Mouse (Mus musculus) left cerebral cortex, adult 2 months (tissue): Measurements from ENCODE around the gene Espn. TPM values are rescaled to one million over a fixed set of nuclear protein-coding genes. Genes with fewer than 3 reads are reported as not detected.

Experiments
- DNase-seq, 2 experiments: peaks; one replicate each; pipeline ENCODE4 v3.0.0; 2021 to 2022; ENCODE audit warnings: low spot score in 2 of 2, mixed read lengths in 1 of 2; ENCODE audit errors: extremely low spot score in 1 of 2
- H3K27ac ChIP-seq: fragments of 200-600 bp; 2 replicates; pipeline ENCODE4 v1.8.1; 2022
- H3K4me3 ChIP-seq: fragments of 200-600 bp; 2 replicates; pipeline ENCODE4 v1.8.1; 2022
- CTCF ChIP-seq: fragments of 200-600 bp; IDR thresholded peaks from 2 replicates; pipeline ENCODE4 v1.8.1; 2022; ENCODE audit warnings: antibody characterized with exemption, mild to moderate bottlenecking, moderate library complexity
- intact Hi-C: fragments of 180-260 bp; cut with DNase I; formaldehyde crosslinking; loops from one replicate; pipeline ENCODE4 v1.15.1; 2025
- total RNA-seq, 2 experiments: library from RNA; stranded (reverse); gene quantifications; 2 replicates each; pipeline ENCODE4 v1.2.3; 2021

The Espn gene
- total RNA-seq, 2 experiments from 2014 or later: 2.1 to 2.6 TPM

DNA sequence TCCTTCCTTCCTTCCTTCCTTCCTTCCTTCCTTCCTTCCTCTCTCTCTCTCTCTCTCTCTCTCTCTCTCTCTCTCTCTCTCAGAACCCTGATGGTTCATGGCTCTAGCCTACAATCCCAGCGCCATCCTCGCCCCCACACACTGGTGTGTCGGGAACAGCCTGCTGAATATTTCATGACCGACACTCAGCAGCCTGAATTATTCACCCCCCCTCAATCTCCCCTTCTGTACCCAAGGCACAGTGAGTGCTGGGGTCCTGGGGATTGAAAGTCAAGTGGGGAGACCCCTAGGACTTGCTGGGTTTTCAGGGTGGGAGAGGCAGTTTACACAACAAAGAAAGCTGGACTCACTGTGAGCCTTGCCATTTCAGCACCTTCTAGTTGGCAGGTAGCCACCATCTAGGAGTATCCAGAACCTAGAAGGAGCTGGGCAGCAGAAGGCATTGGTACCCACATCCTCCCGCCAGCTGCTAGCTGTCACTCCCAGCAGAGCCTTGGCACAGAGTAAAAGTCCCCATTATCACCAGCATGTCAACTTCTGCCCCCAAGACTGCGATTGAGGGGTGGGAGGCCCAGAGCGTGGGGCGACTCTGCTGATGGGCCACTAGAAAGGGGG, 10.5 kb downstream of the Espn start:
- peak overlapping the region; percentile 44 for H3K27ac ChIP-seq
- H3K4me3 ChIP-seq: no peak overlapping the region
- DNase-seq: peak in 1 of 2 experiments; percentile 43
- intact Hi-C loops: no loop called here
- no peak for TF ChIP-seq CTCF

DNA sequence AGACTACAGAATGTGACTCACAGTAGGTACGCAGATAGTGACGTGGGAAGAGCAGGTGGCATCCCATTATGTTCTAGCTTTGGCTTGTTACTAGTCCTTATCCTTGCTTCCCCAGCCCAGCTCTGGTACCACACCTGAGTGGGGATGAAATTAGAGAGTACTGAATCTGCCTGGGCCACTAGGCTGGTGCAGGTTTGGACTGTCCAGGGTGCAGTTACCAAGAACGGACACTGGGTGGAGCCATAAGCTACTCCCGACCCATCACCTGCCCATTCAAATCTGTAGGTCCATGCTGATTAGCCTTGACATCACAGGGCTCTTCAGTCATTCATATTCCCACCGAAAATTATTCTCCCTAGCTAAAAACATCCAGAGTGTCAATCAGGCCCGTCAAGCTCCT, 11.7 kb downstream of the Espn start:
- peak; percentile 74 for TF ChIP-seq CTCF
- peak in 1 of 2 experiments; percentile 44 for DNase-seq
- intact Hi-C loops: no loop called here
- no peak overlapping the region for H3K4me3 ChIP-seq
- no peak overlapping the region; the same call in 1 of the 2 replicates for H3K27ac ChIP-seq

DNA sequence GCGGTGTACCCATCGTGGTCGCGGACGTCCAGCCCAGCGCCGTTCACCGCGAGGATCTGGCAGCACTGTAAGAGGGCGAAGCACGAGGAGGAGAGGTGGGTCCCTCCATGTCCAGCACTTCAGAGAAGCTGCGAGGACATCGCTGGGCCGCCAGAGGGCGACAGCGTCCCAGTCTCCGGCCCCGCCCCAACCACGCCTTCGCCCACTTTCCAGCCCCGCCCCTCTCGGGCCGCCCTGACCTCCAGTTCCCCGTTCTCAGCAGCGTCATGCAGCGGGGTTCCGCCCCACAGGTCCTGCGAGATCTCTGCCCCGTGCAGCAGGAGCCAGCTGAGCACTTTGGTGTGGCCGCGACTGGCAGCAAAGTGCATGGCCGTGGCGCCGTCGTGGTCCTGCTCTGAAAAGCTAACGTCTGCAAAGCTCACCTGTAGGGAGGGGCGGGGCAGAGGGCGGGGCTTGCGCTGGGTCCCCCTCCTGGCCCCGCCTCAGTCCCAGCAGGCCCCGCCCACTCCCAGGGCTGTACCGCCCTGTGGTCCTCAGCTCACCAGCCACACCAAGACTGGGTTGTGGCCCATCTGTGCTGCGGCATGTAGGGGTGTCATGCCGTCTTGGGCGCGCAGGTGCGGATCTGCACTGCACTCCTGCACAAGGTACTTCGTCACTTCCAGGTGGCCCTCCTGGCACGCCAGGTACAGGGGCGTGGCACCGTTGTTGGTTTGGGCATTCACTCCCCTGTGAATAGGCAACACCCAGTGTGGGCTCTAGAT, 13.5 kb downstream of the Espn start:
- H3K27ac ChIP-seq: no peak overlapping the region
- peak; percentile 93 for TF ChIP-seq CTCF
- intact Hi-C loops: no loop called here
- peak; percentile 78 to 81 for DNase-seq
- peak overlapping the region; percentile 36 for H3K4me3 ChIP-seq

DNA sequence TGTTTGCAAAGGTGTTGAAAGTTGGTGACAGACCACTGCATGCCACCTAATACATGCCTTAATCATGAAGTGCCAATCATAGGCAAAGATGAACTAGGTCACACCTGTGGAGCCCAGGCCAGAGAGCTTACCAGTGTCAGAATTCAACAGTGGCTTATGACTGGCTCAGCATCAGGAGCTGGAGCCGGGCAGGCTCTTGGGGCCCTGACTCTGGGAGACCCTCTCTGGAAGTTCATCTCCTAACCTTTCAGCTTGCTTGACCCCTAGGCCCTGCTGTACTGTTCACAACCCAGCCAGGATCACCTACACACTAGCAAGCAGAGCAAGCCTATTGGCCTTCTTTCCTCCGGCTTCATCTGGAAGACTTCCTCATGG, 15.3 kb downstream of the Espn start:
- no peak for DNase-seq
- Histone ChIP-seq H3K27ac (no peak overlapping the region), H3K4me3 (no peak overlapping the region)
- intact Hi-C loops: no loop called here
- no peak for TF ChIP-seq CTCF

DNA sequence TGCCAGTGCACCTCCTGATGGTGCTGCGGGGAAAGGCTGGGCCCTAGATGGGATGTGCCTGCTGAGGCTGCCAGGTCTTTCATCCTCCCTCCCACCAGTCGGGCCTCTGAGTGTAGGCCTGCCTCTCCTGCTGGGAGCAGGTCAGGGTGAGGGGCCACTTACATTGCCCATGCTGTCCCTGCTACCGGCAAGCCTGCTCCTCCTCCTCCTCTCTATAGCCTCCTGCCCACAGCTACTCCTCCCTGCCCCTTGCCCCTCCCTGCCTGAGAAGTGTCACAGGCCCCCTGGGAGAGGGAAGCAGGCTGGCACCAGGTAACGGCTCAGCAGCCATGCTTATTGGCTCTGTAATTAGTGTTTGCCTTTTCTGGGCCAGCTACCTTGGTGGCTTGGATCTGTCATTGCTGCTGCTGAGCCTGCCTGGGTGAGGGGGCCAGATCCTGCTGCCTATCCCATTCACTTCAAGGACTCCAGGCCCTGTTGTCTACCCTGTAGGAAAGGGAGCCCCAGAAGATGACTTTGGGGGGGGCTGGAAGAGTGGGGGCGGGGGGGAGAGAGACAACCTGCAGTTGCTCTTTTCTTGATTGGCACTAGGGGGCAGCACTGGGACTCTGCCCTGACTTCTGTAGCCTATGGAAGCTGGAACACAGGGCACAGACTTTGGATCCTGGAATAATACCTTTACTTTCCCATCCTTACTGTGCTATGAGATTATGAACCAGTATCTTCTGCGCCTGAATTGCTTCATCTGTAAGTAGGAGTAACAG, 15.9 kb downstream of the Espn start:
- peak; percentile 74 for TF ChIP-seq CTCF
- Histone ChIP-seq H3K27ac (no peak overlapping the region), H3K4me3 (no peak overlapping the region)
- intact Hi-C loops: no loop called here
- DNase-seq: peak in 1 of 2 experiments; percentile 19

DNA sequence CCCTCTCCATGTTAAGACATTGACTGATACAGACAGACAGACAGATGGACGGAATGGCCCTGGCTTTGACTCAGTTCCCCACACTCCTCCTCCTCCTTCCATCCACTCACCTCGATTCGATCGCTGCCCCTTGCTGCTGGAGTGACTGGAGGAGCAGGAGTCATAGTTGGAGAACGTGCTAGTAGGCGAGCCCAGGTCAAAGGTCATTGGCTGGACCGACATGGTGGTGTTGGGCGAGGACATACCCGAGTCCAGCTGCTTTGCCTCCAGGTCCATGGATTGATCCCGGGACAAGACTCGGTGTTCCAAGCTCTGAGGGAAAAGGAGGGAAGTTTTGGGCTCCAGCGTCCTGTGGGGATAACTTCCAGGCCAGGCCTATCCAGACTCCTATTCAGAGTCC, 16.8 kb downstream of the Espn start:
- Histone ChIP-seq H3K27ac (no peak overlapping the region), H3K4me3 (no peak overlapping the region)
- DNase-seq: no peak
- no peak for TF ChIP-seq CTCF
- intact Hi-C loops: no loop called here

DNA sequence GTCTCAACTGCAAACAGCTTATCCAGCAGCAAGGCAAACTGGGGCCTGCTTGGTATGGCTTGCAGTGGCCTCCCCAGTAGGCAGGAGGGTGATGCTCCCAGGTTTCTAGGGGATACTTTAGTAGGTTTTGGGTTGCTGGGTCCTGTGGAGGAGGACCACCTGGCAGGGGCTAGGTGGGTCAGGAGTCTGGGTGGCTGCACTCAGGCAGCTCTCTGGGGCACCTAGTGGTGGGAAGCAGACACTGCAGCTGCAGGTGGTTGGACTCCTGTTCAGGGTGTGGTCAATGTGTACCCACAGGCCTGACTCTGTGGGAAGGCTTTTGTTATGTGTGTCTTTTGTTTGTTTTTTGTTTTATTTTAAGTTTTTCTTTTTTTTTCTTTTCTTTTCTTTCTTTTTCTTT, 17.7 kb downstream of the Espn start:
- intact Hi-C loops: no loop called here
- peak in 1 of 2 experiments; percentile 64 for DNase-seq
- TF ChIP-seq CTCF: peak; percentile 86
- H3K27ac ChIP-seq: no peak overlapping the region
- H3K4me3 ChIP-seq: no peak overlapping the region

DNA sequence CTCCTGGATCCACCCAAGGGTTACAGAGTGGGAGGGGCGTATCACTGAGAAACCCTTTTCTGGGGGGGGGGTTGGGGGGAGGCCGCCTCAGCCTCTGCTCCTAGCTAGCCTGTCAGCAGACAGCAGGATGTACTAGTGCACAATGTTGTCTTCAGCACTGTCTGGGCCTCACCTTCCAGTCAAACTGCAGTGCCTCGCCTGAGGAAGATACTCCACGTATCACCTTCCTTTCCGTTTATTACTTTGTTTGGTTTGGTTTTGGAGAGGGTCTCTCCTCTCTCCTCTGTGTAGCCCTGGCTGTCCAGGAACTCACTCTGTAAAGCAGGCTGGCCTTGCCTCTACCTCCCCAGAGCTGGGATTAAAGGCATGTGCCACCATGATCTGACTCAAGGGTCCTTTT, 19.0 kb downstream of the Espn start:
- no peak for DNase-seq
- intact Hi-C loops: no loop called here
- no peak overlapping the region for H3K27ac ChIP-seq
- no peak overlapping the region for H3K4me3 ChIP-seq
- no peak for TF ChIP-seq CTCF

DNA sequence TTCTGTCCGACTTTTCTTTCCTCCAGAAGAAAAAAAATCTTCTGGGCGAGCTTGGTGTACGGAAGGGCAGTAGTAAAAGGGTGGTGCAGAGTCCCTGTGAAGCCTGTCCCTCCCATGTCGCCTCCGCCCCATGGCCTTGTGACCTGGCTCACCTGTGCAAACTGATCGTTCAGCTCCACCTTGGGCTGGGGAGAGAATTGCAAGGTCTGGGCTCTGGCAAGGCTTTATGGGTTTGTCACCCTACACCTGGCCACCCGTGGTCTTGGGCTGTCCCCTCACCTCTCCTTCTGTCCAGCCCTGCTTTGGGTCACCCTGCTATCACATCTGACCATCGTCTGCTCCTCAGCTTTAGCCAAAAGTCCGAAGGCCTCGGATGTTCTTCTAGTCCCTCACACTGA, 19.4 kb downstream of the Espn start:
- H3K4me3 ChIP-seq: no peak overlapping the region
- H3K27ac ChIP-seq: no peak overlapping the region
- TF ChIP-seq CTCF: no peak
- intact Hi-C loops: no loop called here
- DNase-seq: no peak

DNA sequence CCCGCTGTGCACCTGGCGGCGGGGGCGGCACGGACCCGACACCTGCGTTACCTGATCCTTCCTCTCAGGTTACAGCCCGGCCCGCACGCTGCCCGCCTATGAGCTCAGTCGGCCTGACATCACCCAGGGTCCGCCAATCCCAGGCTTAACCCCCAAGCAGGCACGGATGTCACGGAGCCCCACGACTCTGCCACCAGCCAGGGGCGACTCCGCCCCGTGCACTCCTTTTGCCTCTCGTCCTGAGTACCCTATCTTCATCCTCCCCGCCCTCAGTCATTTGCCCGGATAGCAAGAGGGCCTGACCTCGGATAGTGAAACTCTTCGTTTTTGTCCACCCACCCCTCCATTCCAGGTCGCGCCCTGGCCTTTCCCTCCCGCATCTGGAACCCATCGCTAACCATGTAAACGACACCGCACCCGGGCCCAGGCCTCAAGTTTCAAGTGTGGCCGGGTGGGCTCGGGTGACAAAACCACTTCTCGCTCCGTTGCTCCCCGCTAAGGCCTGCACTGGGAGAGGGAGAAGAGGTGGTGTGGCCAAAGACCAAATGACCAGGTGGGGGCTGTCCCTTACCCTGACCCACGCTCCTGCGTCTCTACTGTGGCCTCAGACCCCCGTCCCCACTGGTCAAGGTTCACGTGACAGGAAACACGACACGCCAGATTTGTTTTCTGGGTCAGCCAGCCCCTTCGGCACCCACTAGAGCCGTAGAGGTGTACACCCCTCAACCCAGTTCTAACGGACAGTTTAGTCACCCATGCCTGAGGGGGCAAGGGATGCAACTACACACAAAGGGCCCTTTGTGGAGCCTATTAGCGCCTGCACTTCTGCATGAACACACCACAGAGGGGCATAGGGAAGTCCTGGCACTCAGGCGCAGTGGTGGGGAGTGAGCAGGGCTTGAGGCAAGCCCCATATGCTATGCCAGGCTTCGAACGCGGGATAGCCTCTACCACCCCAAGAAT, 20.1 kb downstream of the Espn start:
- Histone ChIP-seq H3K27ac (no peak overlapping the region), H3K4me3 (no peak overlapping the region)
- TF ChIP-seq CTCF: no peak
- DNase-seq: peak in 1 of 2 experiments; percentile 13
- intact Hi-C loops: no loop called here

DNA sequence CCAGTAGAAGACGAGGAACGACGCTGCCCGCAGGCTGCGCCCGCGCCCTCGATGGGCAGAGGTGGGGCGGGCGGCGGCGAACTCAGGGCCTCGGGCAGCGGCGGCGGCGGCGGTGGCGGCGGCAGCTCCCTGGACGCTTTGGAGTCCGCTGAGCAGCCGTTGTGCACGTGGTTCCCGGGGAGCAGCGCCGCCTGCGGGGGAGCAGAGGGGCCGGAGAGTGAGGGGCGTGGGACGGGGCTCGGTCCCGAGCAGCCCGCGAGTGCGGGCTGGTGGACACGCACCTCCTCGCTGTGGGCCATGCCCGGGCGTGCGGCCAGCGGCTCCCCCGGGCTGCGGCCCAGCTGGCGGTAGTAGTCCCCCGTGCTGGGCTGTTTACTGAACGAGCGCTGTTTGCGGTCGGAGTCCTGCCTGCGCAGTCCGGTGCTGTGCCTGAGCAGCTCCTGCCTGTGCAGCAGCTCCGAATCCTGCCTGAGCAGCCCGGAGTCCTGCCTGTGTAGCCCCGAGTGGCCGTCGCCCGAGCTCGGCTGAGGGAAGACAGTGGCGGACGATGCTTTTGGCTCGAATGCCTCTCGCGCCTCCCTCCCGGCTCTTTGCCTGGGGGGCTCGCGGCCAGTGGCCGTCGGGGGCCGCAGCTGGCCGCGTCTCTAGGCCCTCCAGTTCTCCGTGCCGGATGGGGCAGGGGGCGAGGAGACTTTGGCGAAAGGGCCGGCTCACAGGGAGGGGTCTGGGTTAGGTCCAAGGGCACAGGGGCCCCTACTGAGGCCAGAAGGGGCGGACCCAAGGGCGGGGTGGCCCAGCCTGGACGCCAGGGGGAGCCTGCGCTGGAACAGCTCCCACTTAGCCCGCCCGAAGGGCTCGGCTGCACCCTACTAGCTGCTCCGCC, 21.2 kb downstream of the Espn start:
- intact Hi-C loops: no loop called here
- Histone ChIP-seq H3K4me3 (peak overlapping the region; percentile 31), H3K27ac (no peak overlapping the region)
- peak; percentile 45 for TF ChIP-seq CTCF
- peak in 1 of 2 experiments; percentile 48 for DNase-seq
